Mouse (Mus musculus) urinary bladder, postnatal 14 days (tissue): ENCODE measurements around the gene Dbnl.
A peak's percentile ranks its signal among the peaks of the same experiment; 100 is the strongest.

Experiments
- DNase-seq: peaks from one replicate; pipeline ENCODE4 v3.0.0; 2021; ENCODE audit warnings: low spot score

Dbnl gene

DNA sequence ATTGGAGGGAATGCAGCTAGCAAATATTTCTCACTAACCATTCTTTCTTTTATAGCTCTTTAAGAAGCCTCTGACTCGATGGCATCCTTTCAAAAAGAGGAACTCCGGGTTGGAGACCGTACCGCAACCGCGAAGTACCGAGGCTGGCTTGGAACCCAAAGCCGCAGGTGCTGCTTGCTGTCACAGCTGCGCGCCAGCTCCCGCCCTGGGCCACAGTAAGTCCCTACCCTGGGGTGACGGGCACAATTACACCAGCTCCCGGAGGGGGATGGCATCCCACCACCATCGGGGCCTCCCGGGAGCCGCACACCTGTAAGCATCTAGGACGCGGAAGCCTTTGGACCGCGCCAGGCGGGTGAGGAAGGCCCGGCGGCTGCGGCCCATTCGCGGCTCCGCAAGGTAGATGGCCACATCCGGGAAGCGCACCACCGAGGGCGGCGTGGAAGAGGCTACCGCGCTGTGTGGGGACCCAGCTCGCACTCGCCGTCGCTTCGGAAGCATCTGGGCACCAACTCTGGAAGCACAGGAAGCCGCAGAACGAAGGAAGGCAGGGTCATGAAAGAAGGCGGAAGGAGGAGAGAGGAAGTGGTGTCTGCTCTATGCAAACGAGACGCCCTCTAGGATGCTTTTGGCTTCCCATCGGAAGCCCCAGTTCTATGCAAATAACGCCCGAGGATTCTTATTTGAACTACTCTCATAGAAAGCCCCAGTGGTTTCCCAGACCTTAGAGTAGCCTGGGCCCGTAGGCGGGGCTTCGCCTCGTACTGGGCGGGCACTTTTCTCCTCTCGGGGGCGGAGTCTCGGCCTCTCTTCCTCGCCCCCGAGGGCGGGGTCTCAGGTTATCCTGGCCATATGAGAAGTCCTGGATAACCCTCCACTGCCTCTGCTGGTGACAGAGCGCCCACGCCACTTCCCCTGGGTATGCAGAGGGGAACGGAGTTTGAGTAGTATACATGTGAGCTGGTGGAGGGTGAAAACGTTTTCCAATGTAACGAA lies 49.3 kb downstream of the Dbnl start, which contains the start of gene Polm:
Polm (minus strand) TSS at position 766 of the 996 bp plus-strand sequence.
- DNase-seq, result peak; percentile 94

DNA sequence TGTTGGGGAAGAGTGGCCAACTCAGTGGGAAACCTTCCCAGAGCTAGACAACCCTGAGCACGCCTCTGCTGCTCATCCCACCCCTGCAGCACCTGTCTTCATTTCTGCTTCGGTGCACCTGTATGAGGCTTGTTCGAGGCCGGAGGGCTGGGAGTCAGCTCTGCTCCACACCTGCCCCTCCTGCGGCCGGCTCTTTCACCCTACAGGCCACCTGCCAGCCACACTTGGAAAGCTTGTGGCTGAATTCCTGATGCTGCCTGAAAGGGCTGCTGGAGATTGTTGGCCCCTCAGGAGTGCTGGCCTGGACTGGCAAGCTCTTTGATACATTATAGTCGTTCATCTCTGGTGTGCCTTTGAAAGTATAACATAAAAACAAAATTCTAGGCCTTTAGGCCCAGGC lies 52.1 kb downstream of the Dbnl start:
- no peak for DNase-seq

DNA sequence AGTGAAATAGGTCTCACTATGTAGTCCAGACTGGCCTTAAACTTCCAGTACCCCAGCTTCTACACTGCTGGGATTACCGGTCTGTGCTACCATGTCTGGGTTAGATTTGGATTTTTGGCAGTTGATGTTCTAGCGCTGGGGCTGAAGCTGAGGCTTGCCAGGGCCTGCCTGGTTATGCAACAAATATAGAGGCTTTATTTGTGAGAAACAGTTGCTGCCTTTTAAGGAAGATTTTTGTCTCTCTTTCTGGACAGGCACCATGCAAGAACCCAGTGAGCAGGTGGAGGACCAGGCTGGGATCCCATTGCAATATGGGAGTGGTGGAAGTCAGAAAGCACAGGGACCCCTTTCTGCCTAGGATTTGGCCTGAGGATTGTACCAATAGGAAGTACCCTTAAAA lies 53.5 kb downstream of the Dbnl start:
- DNase-seq, result no peak

DNA sequence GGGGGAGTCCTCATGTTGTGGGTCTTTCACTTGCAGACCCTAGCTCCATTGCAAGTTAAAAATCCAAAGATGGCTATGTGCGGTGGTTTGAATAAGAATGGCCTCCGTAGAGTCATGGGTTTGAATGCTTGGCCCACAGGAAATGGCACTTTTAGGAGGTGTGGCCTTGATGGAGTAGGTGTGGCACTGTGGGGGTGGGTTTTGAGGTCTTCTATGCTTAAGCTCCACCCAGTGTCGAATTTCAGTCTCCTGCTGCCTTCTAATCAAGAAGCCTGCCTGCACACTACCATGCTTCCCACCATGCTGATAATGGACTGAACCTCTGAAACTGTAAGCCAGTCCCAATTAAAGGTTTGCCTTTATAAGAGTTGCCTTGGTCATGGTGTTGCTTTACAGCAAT lies 54.8 kb downstream of the Dbnl start:
- DNase-seq, result no peak

- peak; percentile 76 for DNase-seq
Measured at GRCm38 (mm10) chr11:5846639-5847345, 58.5 kb downstream of the Dbnl start.

- DNase-seq, result peak; percentile 35
Measured at GRCm38 (mm10) chr11:5848741-5849140, 60.5 kb downstream of the Dbnl start.

- peak; percentile 37 for DNase-seq
Measured at GRCm38 (mm10) chr11:5849316-5849715, 61.0 kb downstream of the Dbnl start.

DNA sequence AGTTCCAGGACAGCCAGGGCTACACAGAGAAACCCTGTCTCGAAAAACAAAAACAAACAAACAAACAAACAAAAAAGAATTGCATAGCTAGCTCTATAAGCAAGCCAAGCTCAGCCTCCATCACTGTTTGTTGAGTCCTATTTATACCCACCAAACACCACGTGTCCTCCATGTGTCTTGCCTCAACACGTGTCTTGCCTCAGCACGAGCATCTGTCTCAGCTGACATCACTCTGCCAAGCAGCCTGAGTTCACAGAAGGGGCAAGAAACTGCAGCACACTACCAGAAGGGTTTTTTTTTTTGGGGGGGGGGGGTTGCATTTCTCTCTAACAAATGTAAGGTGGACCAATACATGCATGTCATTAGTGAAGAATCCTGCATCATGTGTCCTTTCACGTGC lies 62.2 kb downstream of the Dbnl start:
- DNase-seq, result no peak
